Mouse (Mus musculus) MEL (cell line): ENCODE data around the gene Sla2.
"Not testable (repeated sequence)": the region's sequence is repeated elsewhere in the genome, so short reads cannot be mapped to it uniquely, and the experiment has no call there.

Source experiments
- CTCF ChIP-seq, 3 experiments: IDR thresholded peaks in 2 of 3; conservative IDR thresholded peaks in 1 of 3; 2 replicates each; pipeline ENCODE4 v1.5.1; 2011 to 2012; ENCODE audit warnings: low read length in 3 of 3, low read depth in 2 of 3, mild to moderate bottlenecking in 2 of 3, improper control_type of control experiment in 1 of 3, inconsistent platforms in 1 of 3, mixed read lengths in 1 of 3, moderate library complexity in 1 of 3; ENCODE audit not compliant: control insufficient read depth in 1 of 3, insufficient read depth in 1 of 3, poor library complexity in 1 of 3, severe bottlenecking in 1 of 3
- E2F4 ChIP-seq: IDR thresholded peaks from 2 replicates; pipeline ENCODE4 v1.6.1; 2011; ENCODE audit warnings: low read depth, low read length, improper control_type of control experiment, borderline replicate concordance
- EP300 ChIP-seq, 2 experiments: IDR thresholded peaks; 2 replicates each; pipeline ENCODE4 v1.6.1; 2011; ENCODE audit warnings: improper control_type of control experiment in 2 of 2, low read length in 2 of 2, low read depth in 1 of 2, mild to moderate bottlenecking in 1 of 2
- GATA1 ChIP-seq: IDR thresholded peaks from 2 replicates; pipeline ENCODE4 v1.6.1; 2011; ENCODE audit warnings: low read depth, low read length, improper control_type of control experiment
- MAFK ChIP-seq: IDR thresholded peaks from 2 replicates; pipeline ENCODE4 v1.6.1; 2011; ENCODE audit warnings: low read depth, mild to moderate bottlenecking, low read length, improper control_type of control experiment, borderline replicate concordance
- MAX ChIP-seq: IDR thresholded peaks from 2 replicates; pipeline ENCODE4 v1.6.1; 2011; ENCODE audit warnings: low read length, improper control_type of control experiment
- MAZ ChIP-seq: IDR thresholded peaks from 2 replicates; pipeline ENCODE4 v1.6.1; 2012; ENCODE audit warnings: low read depth, mild to moderate bottlenecking, inconsistent platforms, low read length, improper control_type of control experiment
- MXI1 ChIP-seq: IDR thresholded peaks from 2 replicates; pipeline ENCODE4 v1.6.1; 2011; ENCODE audit warnings: mild to moderate bottlenecking, low read depth, low read length, improper control_type of control experiment
- TAL1 ChIP-seq: IDR thresholded peaks from 2 replicates; pipeline ENCODE4 v1.6.1; 2012; ENCODE audit warnings: mild to moderate bottlenecking, inconsistent platforms, low read length, moderate library complexity, mixed read lengths
- ZMIZ1 ChIP-seq: IDR thresholded peaks from 2 replicates; pipeline ENCODE4 v1.6.1; 2012; ENCODE audit warnings: low read depth, mild to moderate bottlenecking, inconsistent platforms, low read length, improper control_type of control experiment, moderate library complexity

- not testable (repeated sequence) for TF ChIP-seq TAL1; EP300 (IDR thresholded peaks at IDR 0.05; ENCODE audit: low read depth in 1 of 2, low read length in 2 of 2); E2F4; MAFK; MAX; MXI1; MAZ; GATA1; ZMIZ1
- TF ChIP-seq CTCF (IDR thresholded peaks at IDR 0.05 in 2 of 3, conservative IDR thresholded peaks at IDR 0.05 in 1 of 3; ENCODE audit: control insufficient read depth in 1 of 3, insufficient read depth in 1 of 3, low read depth in 2 of 3, low read length in 3 of 3, poor library complexity in 1 of 3, severe bottlenecking in 1 of 3), result peak in 2 of 3 experiments; percentile 10 to 21; a peak in 2 of 6 replicates
Measured at GRCm38 (mm10) chr2:156853999-156854771, 32.8 kb downstream of the Sla2 start.
